Mouse (Mus musculus) thymus, adult 2 months (tissue): ENCODE results near the gene Csgalnact2. TPM values are rescaled to one million over a fixed set of nuclear protein-coding genes. Genes with fewer than 3 reads are reported as not detected.

Experiments
- DNase-seq: peaks from one replicate; pipeline ENCODE4 v3.0.0; 2021
- H3K27ac ChIP-seq: fragments of 200-500 bp; 2 replicates; pipeline ENCODE4 v1.5.1; 2012; ENCODE audit warnings: low read length, control low read depth; ENCODE audit not compliant: control insufficient read depth, insufficient read depth
- H3K27me3 ChIP-seq: fragments of 200-500 bp; 2 replicates; pipeline ENCODE4 v1.6.1; 2012; ENCODE audit warnings: mild to moderate bottlenecking, low read length, moderate library complexity, mixed read lengths; ENCODE audit not compliant: control insufficient read depth, insufficient read depth
- H3K36me3 ChIP-seq: fragments of 200-500 bp; 2 replicates; pipeline ENCODE4 v1.6.1; 2012; ENCODE audit warnings: mild to moderate bottlenecking, low read length, moderate library complexity; ENCODE audit not compliant: control insufficient read depth, insufficient read depth
- H3K4me1 ChIP-seq: fragments of 200-500 bp; replicated peaks from 2 replicates; pipeline ENCODE4 v1.6.1; 2012; ENCODE audit warnings: low read length; ENCODE audit not compliant: control insufficient read depth, insufficient read depth
- H3K4me3 ChIP-seq: fragments of 200-500 bp; 2 replicates; pipeline ENCODE4 v1.5.1; 2012; ENCODE audit warnings: mild to moderate bottlenecking, low read length, control low read depth, moderate library complexity; ENCODE audit not compliant: control insufficient read depth, insufficient read depth
- CTCF ChIP-seq: fragments of 200-500 bp; IDR thresholded peaks from 2 replicates; pipeline ENCODE4 v1.5.1; 2012; ENCODE audit warnings: mild to moderate bottlenecking, control low read depth, low read length, moderate library complexity, borderline replicate concordance; ENCODE audit not compliant: control insufficient read depth, poor library complexity, insufficient read depth; ENCODE audit errors: extremely low read depth
- POLR2A ChIP-seq: fragments of 200-500 bp; IDR thresholded peaks from 2 replicates; pipeline ENCODE4 v1.6.1; 2012; ENCODE audit warnings: mild to moderate bottlenecking, low read length, control low read depth, moderate library complexity; ENCODE audit not compliant: control insufficient read depth, poor library complexity, insufficient read depth; ENCODE audit errors: extremely low read depth
- WGBS: fragments of 180-500 bp; shearing (Covaris S2); methylation state at CpG from one replicate; pipeline ENCODE4 v1.1.7; 2018; 5-methylcytosine and 5-hydroxymethylcytosine counted together
- polyA plus RNA-seq: library from polyadenylated mRNA; depleted of rRNA; stranded (reverse); fragments of >200 nt; gene quantifications from 2 replicates; pipeline ENCODE4 v1.2.3, GENCODE M21; 2012

Gene Csgalnact2
- polyA plus RNA-seq, 1 experiment = 2.6 TPM

DNA sequence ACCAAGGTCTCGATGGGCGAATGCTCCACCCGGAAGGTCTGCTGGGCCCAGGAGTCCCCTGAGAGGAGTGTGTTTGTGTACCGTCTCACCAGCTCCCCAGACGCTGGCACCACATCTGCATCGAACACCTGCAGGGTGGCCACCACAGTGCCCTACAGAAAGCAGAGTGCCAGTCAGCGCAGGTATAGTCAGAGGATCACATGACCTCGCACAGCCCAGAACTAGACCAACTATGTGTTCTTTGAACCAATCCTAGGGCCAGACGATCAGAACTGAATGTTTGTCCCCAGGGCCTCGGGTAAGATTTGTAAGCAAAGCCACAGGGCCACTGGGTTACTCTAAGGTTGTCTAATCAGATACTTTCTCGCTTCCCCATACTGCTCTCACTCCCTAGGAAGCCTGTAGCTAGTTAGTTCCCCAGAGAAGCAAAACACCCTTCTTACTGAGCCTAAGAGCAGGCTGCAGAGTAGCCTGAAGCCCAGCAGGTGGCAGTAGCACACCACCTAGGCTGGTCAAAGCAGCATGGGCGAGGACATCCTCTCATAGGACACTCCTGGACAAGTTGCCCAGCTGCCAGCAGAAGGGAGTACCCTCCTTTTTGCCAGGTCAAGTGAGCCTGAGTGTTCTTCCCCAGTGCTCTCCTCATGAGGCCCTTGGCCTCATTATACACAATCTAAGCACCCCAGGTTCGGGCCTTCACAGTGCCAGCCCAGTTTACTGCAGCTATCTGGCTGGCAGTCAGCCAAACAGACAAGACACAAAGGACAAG lies 40.6 kb upstream of the Csgalnact2 start:
- WGBS = 51% methylated on average over 13 of the region's 13 CpGs

GRCm38 (mm10) chr6:118173975-118174328 lies 35.0 kb upstream of the Csgalnact2 start:
- no peaks in the 10 kb centered on the region for H3K27me3 ChIP-seq
- no peak for DNase-seq

More for the DNA sequence above, 40.6 kb upstream of the Csgalnact2 start:
- DNase-seq = peak; percentile 53
- no peak for TF ChIP-seq POLR2A
- TF ChIP-seq CTCF = peak; percentile 78; the same call in 1 of the 2 replicates
- Histone ChIP-seq H3K27me3 (no peaks in the 10 kb centered on the region), H3K4me3 (no peak overlapping the region), H3K36me3 (no peaks in the 10 kb centered on the region), H3K27ac (no peak overlapping the region), H3K4me1 (0 out of 2 replicates have a peak, but pooled peaks cover 2% of the 10 kb centered on the region)

GRCm38 (mm10) chr6:118173251-118173974 lies 34.5 kb upstream of the Csgalnact2 start:
- DNase-seq = no peak
- no peaks in the 10 kb centered on the region for H3K4me1 ChIP-seq
- 95% methylated on average over 18 of the region's 18 CpGs for WGBS
- no peak for TF ChIP-seq CTCF
- no peak for TF ChIP-seq POLR2A
- H3K27ac ChIP-seq = no peak overlapping the region
- no peaks in the 10 kb centered on the region for H3K27me3 ChIP-seq
- H3K4me3 ChIP-seq = no peak overlapping the region
- no peaks in the 10 kb centered on the region for H3K36me3 ChIP-seq

More at GRCm38 (mm10) chr6:118173975-118174328, 35.0 kb upstream of the Csgalnact2 start:
- H3K4me3 ChIP-seq = no peak overlapping the region
- H3K27ac ChIP-seq = no peak overlapping the region
- no peaks in the 10 kb centered on the region for H3K4me1 ChIP-seq
- no peaks in the 10 kb centered on the region for H3K36me3 ChIP-seq
- TF ChIP-seq CTCF = no peak
- TF ChIP-seq POLR2A = no peak
- WGBS = 85% methylated on average over 5 of the region's 5 CpGs

DNA sequence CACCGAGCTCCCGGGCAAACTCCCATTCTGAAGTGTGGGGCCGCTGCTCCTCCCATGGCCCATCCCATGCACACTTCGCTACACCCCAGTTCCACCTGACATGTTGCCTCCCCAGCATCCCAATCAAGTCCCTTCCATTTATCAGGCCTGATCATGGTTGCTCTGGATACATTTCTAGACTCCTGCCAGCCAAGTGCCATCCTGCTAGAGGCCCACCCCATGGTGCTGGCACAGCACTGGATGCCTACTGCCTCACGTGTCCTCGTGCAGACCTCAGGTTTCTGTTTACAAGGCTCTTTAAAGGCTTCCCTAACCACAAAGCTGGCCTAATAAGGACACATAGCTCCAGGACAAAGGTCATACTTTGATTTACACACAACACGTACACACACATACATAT lies 32.4 kb upstream of the Csgalnact2 start:
- Histone ChIP-seq H3K4me3 (no peak overlapping the region), H3K4me1 (peaks cover 13% of the 10 kb centered on the region), H3K27me3 (no peaks in the 10 kb centered on the region), H3K27ac (no peak overlapping the region), H3K36me3 (no peaks in the 10 kb centered on the region)
- DNase-seq = no peak
- TF ChIP-seq CTCF (no peak), POLR2A (no peak)
- WGBS = 96% methylated on average over 7 of the region's 7 CpGs

DNA sequence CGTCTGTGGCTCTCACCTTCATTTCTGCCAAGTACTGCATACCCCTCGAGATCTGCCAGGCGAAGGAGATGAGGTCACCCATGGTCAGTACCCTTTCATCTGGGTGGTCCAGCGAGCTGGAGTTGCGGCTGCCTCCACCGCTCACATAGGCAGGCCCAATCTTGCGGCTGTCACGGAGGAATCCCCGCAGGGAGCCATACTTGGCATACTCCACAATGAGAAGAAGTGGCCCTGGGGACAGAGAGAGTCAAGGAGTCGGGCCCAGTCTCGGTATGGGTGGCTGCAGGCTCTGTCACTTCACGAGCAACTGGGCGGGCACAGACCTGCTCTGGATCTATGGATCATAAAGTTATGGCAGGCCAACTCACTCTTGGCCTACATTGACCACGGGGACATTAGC lies 29.2 kb upstream of the Csgalnact2 start:
- Histone ChIP-seq H3K36me3 (no peaks in the 10 kb centered on the region), H3K27me3 (no peaks in the 10 kb centered on the region), H3K27ac (no peak overlapping the region), H3K4me1 (peaks cover 16% of the 10 kb centered on the region), H3K4me3 (no peak overlapping the region)
- TF ChIP-seq POLR2A (no peak), CTCF (no peak)
- WGBS = 93% methylated on average over 14 of the region's 14 CpGs
- no peak for DNase-seq

GRCm38 (mm10) chr6:118167013-118167412 lies 28.1 kb upstream of the Csgalnact2 start:
- 0% methylated on average over 9 of the region's 9 CpGs for whole genome bisulfite sequencing
- peaks cover 16% of the 10 kb centered on the region for H3K4me1 ChIP-seq
- TF ChIP-seq POLR2A (no peak), CTCF (no peak)
- no peak overlapping the region for H3K27ac ChIP-seq
- H3K27me3 ChIP-seq = no peaks in the 10 kb centered on the region
- no peaks in the 10 kb centered on the region for H3K36me3 ChIP-seq
- H3K4me3 ChIP-seq = no peak overlapping the region
- peak; percentile 61 for DNase-seq

GRCm38 (mm10) chr6:118165516-118165915 lies 26.6 kb upstream of the Csgalnact2 start:
- DNase-seq = no peak
- Histone ChIP-seq H3K4me3 (no peak overlapping the region), H3K27me3 (no peaks in the 10 kb centered on the region), H3K36me3 (no peaks in the 10 kb centered on the region), H3K27ac (no peak overlapping the region), H3K4me1 (peaks cover 16% of the 10 kb centered on the region)
- TF ChIP-seq CTCF (no peak), POLR2A (no peak)
- WGBS = 88% methylated on average over 1 of the region's 1 CpGs
